ENCODE assay signal across 19 mouse cellular contexts in genomic region chr1:131842221-131842620, GRCm38 (mm10). TPM values are rescaled to one million over a fixed set of nuclear protein-coding genes. Genes with fewer than 3 reads are reported as not detected.
DNase-seq lines count a peak whose midpoint lies in the region; ATAC-seq and TF ChIP-seq lines count a peak whose summit lies in the region.
"Had no signal": no experiment of that assay in that cellular context is flagged by ENCODE, and none has a peak within 500 bp of the region (broad histone marks: within the 10 kb centered on the region; RNA-seq: fewer than 3 reads in every experiment).

No protein-coding gene starts in this region.

- H3K4me3 ChIP-seq in heart, postnatal 0 days (ENCODE audit: low read depth, low read length), result no peak overlapping the region
- H3K4me3 ChIP-seq: embryonic facial prominence, embryonic 15.5 days; erythroblast, embryonic 14.5 days; forebrain, embryonic 10.5 days; hindbrain, embryonic 10.5 days; intestine, embryonic 15.5 days had no signal

- H3K27me3 ChIP-seq in heart, postnatal 0 days (ENCODE audit: control insufficient read depth, insufficient read depth, low read length), result no peaks in the 10 kb centered on the region
- H3K27me3 ChIP-seq: embryonic facial prominence, embryonic 15.5 days; intestine, embryonic 15.5 days had no signal

- no peak for TF ChIP-seq CTCF in heart, postnatal 0 days (IDR thresholded peaks at IDR 0.05; ENCODE audit: low read depth)

- 50% methylated on average over 4 of the region's 4 CpGs for WGBS in heart, postnatal 0 days

- no peak overlapping the region for H3K9ac ChIP-seq in heart, postnatal 0 days (replicated peaks; ENCODE audit: low read depth, low read length)
- H3K9ac ChIP-seq: embryonic facial prominence, embryonic 15.5 days; hindbrain, embryonic 14.5 days; intestine, embryonic 15.5 days had no signal

- H3K9me3 ChIP-seq in heart, postnatal 0 days (replicated peaks; ENCODE audit: control insufficient read depth, low read length), result no peaks in the 10 kb centered on the region
- H3K9me3 ChIP-seq: embryonic facial prominence, embryonic 15.5 days; forebrain, embryonic 10.5 days; hindbrain, embryonic 10.5 days; intestine, embryonic 15.5 days had no signal

- H3K27ac ChIP-seq in heart, postnatal 0 days (ENCODE audit: low read depth), result peak overlapping the region; percentile 62
- H3K27ac ChIP-seq: embryonic facial prominence, embryonic 15.5 days; forebrain, embryonic 10.5 days; hindbrain, embryonic 10.5 days; hindbrain, embryonic 14.5 days; intestine, embryonic 15.5 days had no signal

- intact Hi-C loops in heart, postnatal 14 days (cut with DNase I), result no loop called here

- no peak for TF ChIP-seq EP300 in heart, postnatal 0 days (IDR thresholded peaks at IDR 0.05; ENCODE audit: low read depth)

- DNase-seq in heart, adult 11 months, result peak; percentile 91
- no peak for DNase-seq in heart, postnatal 14 days
- DNase-seq in heart, postnatal 0 days (ENCODE audit: low spot score), result no peak
- DNase-seq in heart, adult 9 months (ENCODE audit: low spot score in 2 of 2), result no peak
- peak; percentile 41 for DNase-seq in adrenal gland, postnatal 14 days
- no peak for DNase-seq in left cerebral cortex, adult 8-10 months (ENCODE audit: low spot score in 2 of 2)
- DNase-seq: cerebellum, adult 2 months; cerebellum, postnatal 10 days; embryo, embryonic 11 days; gastrocnemius, postnatal 10 days; kidney, adult 8-10 months had no signal

- H3K36me3 ChIP-seq in heart, postnatal 0 days (replicated peaks; ENCODE audit: control insufficient read depth, insufficient read depth, low read length), result peaks cover 80% of the 10 kb centered on the region

- peaks cover 10% of the 10 kb centered on the region for H3K4me1 ChIP-seq in heart, postnatal 0 days (ENCODE audit: control insufficient read depth, insufficient read depth)
- H3K4me1 ChIP-seq: embryonic facial prominence, embryonic 15.5 days; intestine, embryonic 15.5 days had no signal

- H3K4me2 ChIP-seq in heart, postnatal 0 days (ENCODE audit: low read depth, low read length), result no peak overlapping the region
- H3K4me2 ChIP-seq: embryonic facial prominence, embryonic 15.5 days; heart, embryonic 11.5 days; hindbrain, embryonic 14.5 days; intestine, embryonic 15.5 days had no signal

- ATAC-seq in heart, postnatal 0 days (ENCODE audit: insufficient read depth, low read depth), result peak; percentile 27
- ATAC-seq: forebrain, embryonic 14.5 days; intestine, embryonic 15.5 days had no signal

RNA-seq across cellular contexts. Expression of gene Slc41a1, which starts 14.9 kb away (rescaled TPM):
- total RNA-seq in heart, postnatal 14 days (2021), result 10 to 100 TPM; 35.7 to 49.1 TPM
- total RNA-seq in heart, postnatal 0 days (2014; rRNA removed; ENCODE audit: low replicate concordance), result 24.2 and 29.7 TPM in 2 replicates
- 9.0 and 10.3 TPM in 2 replicates for polyA plus RNA-seq in heart, postnatal 0 days (2015; fragmentation: Nextera tagmentation; extraction: Ambion mirVana)
- 35.2 and 52.6 TPM in 2 replicates for total RNA-seq in adrenal gland, postnatal 14 days (2021)
- total RNA-seq in left cerebral cortex, adult 8-10 months (2022), result 10 to 100 TPM; 49.4 to 56.1 (median 53.7) TPM

RNA-seq across cellular contexts. Expression of gene Rab29, which starts 24.8 kb away (rescaled TPM):
- 10 to 100 TPM; 11.9 to 13.7 TPM for total RNA-seq in heart, postnatal 14 days (2021)
- 14.7 and 16.6 TPM in 2 replicates for total RNA-seq in heart, postnatal 0 days (2014; rRNA removed; ENCODE audit: low replicate concordance)
- polyA plus RNA-seq in heart, postnatal 0 days (2015; fragmentation: Nextera tagmentation; extraction: Ambion mirVana), result 18.8 and 21.1 TPM in 2 replicates
- total RNA-seq in adrenal gland, postnatal 14 days (2021), result 14.7 and 19.1 TPM in 2 replicates
- total RNA-seq in left cerebral cortex, adult 8-10 months (2022), result 1 to 10 TPM; 4.7 to 6.7 (median 6.1) TPM

RNA-seq across cellular contexts. Expression of gene Pm20d1, which starts 45.0 kb away (rescaled TPM):
- 1 to 10 TPM; 4.4 TPM for total RNA-seq in heart, postnatal 14 days (2021)
- 1.6 and 3.5 TPM in 2 replicates for total RNA-seq in heart, postnatal 0 days (2014; rRNA removed; ENCODE audit: low replicate concordance)
- 4.8 and 6.4 TPM in 2 replicates for polyA plus RNA-seq in heart, postnatal 0 days (2015; fragmentation: Nextera tagmentation; extraction: Ambion mirVana)
- 15.1 and 22.9 TPM in 2 replicates for total RNA-seq in adrenal gland, postnatal 14 days (2021)
- total RNA-seq in left cerebral cortex, adult 8-10 months (2022), result 1 to 10 TPM; 2.1 to 3.3 (median 2.4) TPM
- polyA plus RNA-seq: erythroblast, embryonic 14.5 days had no signal

Comparison
In these comparisons a context has a peak if more than half of its experiments do, and no peak if none do; other contexts are left out.
1. DNase-seq: peak in heart, adult 11 months (single experiment) and adrenal gland, postnatal 14 days (single experiment); none in heart, postnatal 14 days (0 of 2), heart, postnatal 0 days (single experiment), heart, adult 9 months (0 of 2) and left cerebral cortex, adult 8-10 months (0 of 2).